Mouse (Mus musculus) cerebellum, adult 2 months (tissue): ENCODE data around the gene Col8a2. TPM values are rescaled to one million over a fixed set of nuclear protein-coding genes. Genes with fewer than 3 reads are reported as not detected.

Experiments used
- DNase-seq, 2 experiments: peaks; one replicate each; pipeline ENCODE4 v3.0.0; 2021
- H3K27ac ChIP-seq: fragments of 200-500 bp; 2 replicates; pipeline ENCODE4 v1.5.1; 2012; ENCODE audit warnings: low read length, control low read depth, inconsistent platforms; ENCODE audit not compliant: insufficient read depth
- H3K27me3 ChIP-seq: fragments of 200-500 bp; 2 replicates; pipeline ENCODE4 v1.6.1; 2012; ENCODE audit warnings: inconsistent platforms, mild to moderate bottlenecking, low read length, moderate library complexity; ENCODE audit not compliant: control insufficient read depth, insufficient read depth
- H3K4me1 ChIP-seq: fragments of 200-500 bp; 2 replicates; pipeline ENCODE4 v1.6.1; 2011; ENCODE audit warnings: low read length; ENCODE audit not compliant: control insufficient read depth, insufficient read depth
- H3K4me3 ChIP-seq: fragments of 200-500 bp; replicated peaks from 2 replicates; pipeline ENCODE3; 2011; ENCODE audit warnings: mild to moderate bottlenecking, low read depth, low read length, control low read depth; ENCODE audit not compliant: insufficient read depth
- CTCF ChIP-seq: fragments of 200-500 bp; IDR thresholded peaks from 2 replicates; pipeline ENCODE4 v1.5.1; 2011; ENCODE audit warnings: low read depth, mild to moderate bottlenecking, control low read depth, low read length, moderate library complexity, borderline replicate concordance; ENCODE audit not compliant: insufficient read depth
- POLR2A ChIP-seq: fragments of 200-500 bp; IDR thresholded peaks from 2 replicates; pipeline ENCODE4 v1.6.1; 2011; ENCODE audit warnings: low read length, control low read depth, borderline replicate concordance; ENCODE audit not compliant: insufficient read depth
- WGBS: fragments of 180-500 bp; shearing (Covaris S2); methylation state at CpG from one replicate; pipeline ENCODE4 v1.1.7; 2018; 5-methylcytosine and 5-hydroxymethylcytosine counted together
- polyA plus RNA-seq: library from polyadenylated mRNA; depleted of rRNA; stranded (reverse); fragments of >200 nt; gene quantifications from 2 replicates; pipeline ENCODE4 v1.2.3, GENCODE M21; 2012

Gene Col8a2
- polyA plus RNA-seq, 1 experiment: 0.93 TPM

GRCm38 (mm10) chr4:126283582-126283981 is 3.0 kb upstream of the Col8a2 start:
- TF ChIP-seq POLR2A (no peak), CTCF (no peak)
- peaks cover under 1% of the 10 kb centered on the region; the same call in 1 of the 2 replicates for H3K4me1 ChIP-seq
- no peak for DNase-seq
- H3K4me3 ChIP-seq: no peak overlapping the region
- WGBS: 92% methylated on average over 8 of the region's 8 CpGs
- H3K27me3 ChIP-seq: peaks cover 3% of the 10 kb centered on the region; the same call in 1 of the 2 replicates
- no peak overlapping the region for H3K27ac ChIP-seq

- no peak for DNase-seq
- WGBS: 35% methylated on average over 11 of the region's 11 CpGs
- Histone ChIP-seq H3K4me3 (no peak overlapping the region), H3K27me3 (peaks cover 3% of the 10 kb centered on the region; the same call in 1 of the 2 replicates), H3K4me1 (no peaks in the 10 kb centered on the region), H3K27ac (no peak overlapping the region)
- TF ChIP-seq POLR2A: no peak
- TF ChIP-seq CTCF: no peak
Observed at GRCm38 (mm10) chr4:126287302-126287995, 856 bp downstream of the Col8a2 start.

- no peak for DNase-seq
- WGBS: 32% methylated on average over 17 of the region's 17 CpGs
- H3K27me3 ChIP-seq: peaks cover 3% of the 10 kb centered on the region; the same call in 1 of the 2 replicates
- no peak overlapping the region for H3K4me3 ChIP-seq
- no peak for TF ChIP-seq POLR2A
- no peak for TF ChIP-seq CTCF
- no peak overlapping the region for H3K27ac ChIP-seq
- H3K4me1 ChIP-seq: no peaks in the 10 kb centered on the region
Observed at GRCm38 (mm10) chr4:126288085-126288666, 1.6 kb downstream of the Col8a2 start.

GRCm38 (mm10) chr4:126290314-126290713 is 3.7 kb downstream of the Col8a2 start:
- peaks cover 3% of the 10 kb centered on the region; the same call in 1 of the 2 replicates for H3K27me3 ChIP-seq
- no peak for DNase-seq
- no peaks in the 10 kb centered on the region for H3K4me1 ChIP-seq
- 92% methylated on average over 8 of the region's 8 CpGs for WGBS
- H3K27ac ChIP-seq: no peak overlapping the region
- H3K4me3 ChIP-seq: no peak overlapping the region
- TF ChIP-seq CTCF (no peak), POLR2A (no peak)

GRCm38 (mm10) chr4:126291196-126291595 is 4.6 kb downstream of the Col8a2 start:
- Histone ChIP-seq H3K27ac (no peak overlapping the region), H3K4me1 (no peaks in the 10 kb centered on the region), H3K27me3 (peaks cover 3% of the 10 kb centered on the region; the same call in 1 of the 2 replicates), H3K4me3 (no peak overlapping the region)
- TF ChIP-seq POLR2A (no peak), CTCF (no peak)
- no peak for DNase-seq
- whole genome bisulfite sequencing: 33% methylated on average over 13 of the region's 13 CpGs

GRCm38 (mm10) chr4:126295152-126295551 is 8.6 kb downstream of the Col8a2 start:
- no peak overlapping the region for H3K27ac ChIP-seq
- no peaks in the 10 kb centered on the region for H3K27me3 ChIP-seq
- TF ChIP-seq CTCF: no peak
- TF ChIP-seq POLR2A: no peak
- H3K4me3 ChIP-seq: no peak overlapping the region
- 60% methylated on average over 6 of the region's 6 CpGs for WGBS
- 0 out of 2 replicates have a peak, but pooled peaks cover 4% of the 10 kb centered on the region for H3K4me1 ChIP-seq
- no peak for DNase-seq

- 0 out of 2 replicates have a peak, but pooled peaks cover 4% of the 10 kb centered on the region for H3K4me1 ChIP-seq
- no peak for TF ChIP-seq POLR2A
- no peak for TF ChIP-seq CTCF
- DNase-seq: no peak
- H3K4me3 ChIP-seq: no peak overlapping the region
- WGBS: 74% methylated on average over 4 of the region's 4 CpGs
- H3K27ac ChIP-seq: no peak overlapping the region
- no peaks in the 10 kb centered on the region for H3K27me3 ChIP-seq
Observed at GRCm38 (mm10) chr4:126295937-126296336, 9.3 kb downstream of the Col8a2 start.
